Mouse (Mus musculus) heart, adult 2 months (tissue): ENCODE measurements around the gene Kif5c.

ENCODE experiments used
- CTCF ChIP-seq: fragments of 200-600 bp; IDR thresholded peaks from 2 replicates; pipeline ENCODE4 v1.8.1; 2022; ENCODE audit warnings: antibody characterized with exemption, mild to moderate bottlenecking, moderate library complexity
- POLR2A ChIP-seq: fragments of 200-500 bp; IDR thresholded peaks from 2 replicates; pipeline ENCODE4 v1.6.1; 2011; ENCODE audit warnings: mild to moderate bottlenecking, low read depth, low read length, control low read depth; ENCODE audit not compliant: insufficient read depth

DNA sequence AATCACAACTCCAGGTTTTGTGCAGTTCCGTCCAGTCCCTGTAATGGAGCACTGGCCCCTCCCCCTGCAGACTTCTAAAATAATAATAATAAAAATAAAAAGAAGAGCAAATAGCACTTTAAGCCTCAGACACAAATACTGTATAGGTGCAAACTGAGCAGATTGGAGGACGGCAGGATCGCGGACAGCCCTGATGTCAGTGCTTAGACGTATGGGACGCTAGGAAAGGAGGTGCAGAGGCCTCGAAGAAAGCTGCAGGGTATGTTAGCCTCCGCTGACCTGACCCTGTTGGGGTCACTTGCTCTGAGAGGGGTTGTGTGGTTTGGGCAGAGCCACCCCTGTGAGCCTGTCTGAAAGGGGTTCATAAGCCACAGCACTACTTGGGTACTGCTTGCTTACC, 185.3 kb downstream of the Kif5c start:
- TF ChIP-seq CTCF: no peak
- no peak for TF ChIP-seq POLR2A
